Mouse (Mus musculus): ENCODE data around the gene Elmod3.
A peak's percentile ranks its signal among the peaks of the same experiment; 100 is the strongest.

The Elmod3 gene

DNA sequence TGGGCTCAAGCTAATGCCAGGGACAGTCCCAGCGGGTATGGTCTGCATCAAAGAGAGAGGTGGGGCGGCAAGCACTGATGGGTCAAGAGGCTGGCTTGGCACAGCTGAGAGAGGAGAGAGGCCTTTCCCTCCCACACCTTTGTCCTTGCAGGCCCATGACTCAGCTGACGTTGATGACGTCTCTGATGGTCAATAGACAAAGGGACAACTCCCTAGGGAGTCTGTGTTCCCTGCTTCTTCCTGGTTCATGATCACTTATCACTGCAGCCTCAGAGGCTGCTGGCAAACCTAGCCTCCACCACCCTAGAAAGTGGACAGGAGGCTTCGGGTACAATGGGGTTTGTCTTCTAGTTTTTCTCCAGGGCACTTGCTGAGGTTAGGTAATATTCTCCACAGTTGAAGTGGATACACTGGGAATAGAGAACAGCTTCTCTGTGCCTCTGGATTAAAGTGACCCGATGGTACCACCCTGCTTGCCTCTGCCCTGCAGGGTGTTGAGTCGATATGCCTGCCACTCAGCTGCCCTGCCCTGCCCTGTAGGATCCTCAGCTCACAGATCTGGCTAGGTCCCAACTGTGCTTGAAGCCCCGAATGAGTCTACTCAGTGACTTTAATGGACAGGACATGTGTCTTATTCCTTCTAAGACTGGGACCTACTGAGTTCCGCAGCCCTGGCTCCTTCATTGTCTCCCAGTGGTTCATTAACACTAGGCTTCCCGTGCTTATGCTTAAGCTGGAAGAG, 69.6 kb downstream of the Elmod3 start:
- no peak for DNase-seq

DNA sequence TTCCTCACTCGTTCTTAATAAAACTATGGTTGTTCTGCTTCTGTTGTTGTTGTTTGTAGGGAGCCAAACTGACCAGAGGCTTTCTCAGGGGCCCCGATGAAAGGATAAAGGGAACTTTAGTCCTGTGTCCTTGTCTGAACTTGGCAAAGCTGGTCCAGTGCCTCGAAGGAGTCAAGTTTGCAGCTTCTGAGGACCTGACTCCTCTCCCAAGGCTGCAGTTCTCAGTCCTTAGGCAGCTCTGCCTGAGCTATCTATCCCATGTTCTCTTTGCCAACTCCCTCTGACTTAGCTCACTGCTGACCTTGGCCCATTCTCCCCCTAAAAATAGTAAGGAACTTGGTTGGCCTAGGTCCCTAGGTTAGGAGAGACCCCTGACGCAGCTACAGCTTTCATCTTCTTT, 71.1 kb downstream of the Elmod3 start:
- no peak for DNase-seq

DNA sequence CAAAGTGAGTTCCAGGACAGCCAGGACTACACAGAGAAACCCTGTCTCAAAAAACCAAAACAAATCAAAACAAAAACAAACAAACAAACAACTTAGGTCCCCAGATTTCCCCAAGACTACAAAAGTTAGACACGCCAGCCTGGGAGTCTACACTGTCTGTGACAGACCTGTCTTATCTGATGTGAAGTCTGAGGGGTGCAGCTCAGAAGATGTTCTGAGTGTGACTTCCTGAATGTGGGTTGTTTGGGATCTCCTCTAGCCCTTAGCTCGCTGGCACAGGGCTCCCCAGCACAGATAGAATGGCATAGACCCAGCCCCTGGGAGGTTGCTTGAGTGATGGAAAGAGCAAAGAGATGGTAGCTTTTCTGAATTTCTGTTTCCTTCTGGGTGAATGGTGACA, 74.1 kb downstream of the Elmod3 start:
- no peak for DNase-seq

DNA sequence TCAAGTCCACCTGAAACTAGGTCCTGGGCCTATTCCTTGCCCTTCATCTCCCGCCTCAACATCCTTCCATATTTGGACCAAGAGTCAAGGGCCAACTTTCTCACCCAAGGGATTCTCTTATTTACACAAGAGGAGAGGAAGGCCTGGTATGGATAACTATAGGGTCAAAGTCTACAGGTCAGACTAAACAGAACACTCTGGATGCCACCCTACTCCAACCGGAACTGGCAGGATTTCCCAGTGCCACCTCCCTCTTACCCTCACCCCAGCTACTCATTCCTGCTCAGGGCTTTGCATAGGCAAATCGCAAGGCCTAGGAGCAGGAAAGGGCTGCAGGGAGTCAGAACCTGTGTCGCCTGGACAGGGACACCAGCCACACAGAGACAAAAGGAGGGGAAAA, 75.0 kb downstream of the Elmod3 start:
- DNase-seq: no peak

DNA sequence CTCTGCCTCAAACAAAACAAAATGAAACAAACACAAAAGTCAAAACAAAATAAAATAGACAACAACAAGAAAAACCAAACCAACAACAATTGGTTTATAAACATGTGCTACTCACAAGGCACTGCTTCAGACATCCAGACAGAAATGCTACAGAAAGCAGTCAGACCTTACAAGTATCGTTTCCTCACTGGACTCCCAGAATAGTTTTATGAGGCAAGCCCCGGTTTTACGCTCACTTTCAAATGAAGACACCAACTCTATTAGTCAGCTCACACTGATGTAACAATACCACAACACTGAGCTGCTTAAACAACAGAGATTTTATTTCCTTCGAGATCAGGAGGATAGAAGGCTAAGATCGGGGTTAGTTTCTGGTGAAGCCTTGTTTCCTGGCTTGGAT, 75.9 kb downstream of the Elmod3 start:
- DNase-seq: no peak

DNA sequence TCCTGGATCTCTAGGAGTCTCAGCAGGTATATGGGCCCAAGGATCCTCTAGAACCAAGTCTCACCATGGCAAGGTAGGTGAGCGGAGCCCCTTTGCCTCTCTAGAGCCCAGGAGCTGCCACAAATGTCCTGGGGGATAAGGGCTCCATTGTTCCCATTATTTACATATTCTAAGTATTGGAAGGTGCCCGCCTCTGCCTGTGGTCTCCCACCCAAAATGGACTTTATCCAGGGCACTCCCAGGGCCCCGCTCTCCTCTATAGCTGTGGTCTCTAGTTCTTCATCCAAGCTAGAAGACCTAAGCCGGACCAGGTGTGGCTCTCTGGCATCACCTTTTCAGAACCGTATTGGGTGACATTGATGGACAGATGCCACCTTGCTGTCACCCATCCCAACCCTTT, 76.6 kb downstream of the Elmod3 start, which contains the start of gene Sh2d6:
Gene Sh2d6 (minus strand): TSS at position 101 of the 400 bp plus-strand sequence.
- DNase-seq: no peak

DNA sequence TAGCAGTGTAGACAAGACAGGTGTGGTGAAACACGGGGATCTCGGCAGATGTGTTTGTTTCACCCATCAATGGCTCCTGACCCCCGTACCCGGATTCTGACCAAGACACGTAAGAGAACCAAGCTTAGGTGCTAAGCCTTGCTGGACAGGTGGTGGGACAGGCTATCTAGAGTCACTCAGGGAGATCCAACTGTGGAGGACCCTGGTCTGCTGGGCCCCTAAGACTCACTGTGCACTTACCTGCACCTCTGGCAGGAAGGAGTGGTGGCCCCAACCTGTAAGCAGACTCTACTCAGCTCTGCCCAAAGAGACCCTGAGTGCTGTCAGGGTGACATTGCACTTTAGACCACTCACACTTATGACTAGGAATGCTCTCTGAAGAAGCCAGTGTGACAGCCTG, 77.3 kb downstream of the Elmod3 start:
- no peak for DNase-seq

DNA sequence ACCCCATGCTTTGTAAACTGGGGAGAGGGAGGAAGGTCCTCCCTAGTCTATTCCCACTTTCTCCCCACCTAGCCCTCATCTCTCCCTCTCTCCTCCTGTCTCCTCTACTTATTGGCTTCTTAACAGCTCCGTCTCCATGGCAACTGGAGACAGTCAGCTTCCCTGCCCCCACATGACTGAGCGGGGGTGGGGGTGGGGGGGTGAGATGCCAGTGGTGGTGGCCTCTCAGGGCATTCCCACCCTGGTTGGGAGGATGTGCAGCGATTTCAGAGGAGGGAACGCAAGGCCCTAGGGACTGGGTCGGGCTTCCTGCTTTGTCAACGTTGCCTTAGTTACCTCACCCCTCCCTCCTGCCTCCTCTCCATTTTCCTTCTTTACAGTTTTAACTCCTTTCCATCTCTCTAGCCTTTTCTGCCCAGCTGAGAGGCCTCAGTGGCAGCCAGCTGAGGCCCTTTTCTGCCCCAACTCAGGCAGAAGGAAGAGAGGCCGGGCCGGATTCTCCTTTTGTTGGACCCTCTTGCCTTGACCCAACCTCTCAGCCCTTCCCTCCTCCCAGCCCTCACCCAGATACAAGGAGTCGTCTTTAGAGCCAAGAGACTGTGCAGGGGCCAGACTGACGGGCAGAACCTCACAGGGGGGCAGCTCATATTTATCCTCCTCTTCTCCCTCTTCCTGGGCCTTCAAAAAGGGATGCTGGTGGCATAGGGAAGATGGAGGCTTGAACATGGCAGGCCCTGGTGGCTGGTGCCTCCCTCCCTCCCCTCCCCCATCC, 78.1 kb downstream of the Elmod3 start:
- DNase-seq: peak; percentile 11

DNA sequence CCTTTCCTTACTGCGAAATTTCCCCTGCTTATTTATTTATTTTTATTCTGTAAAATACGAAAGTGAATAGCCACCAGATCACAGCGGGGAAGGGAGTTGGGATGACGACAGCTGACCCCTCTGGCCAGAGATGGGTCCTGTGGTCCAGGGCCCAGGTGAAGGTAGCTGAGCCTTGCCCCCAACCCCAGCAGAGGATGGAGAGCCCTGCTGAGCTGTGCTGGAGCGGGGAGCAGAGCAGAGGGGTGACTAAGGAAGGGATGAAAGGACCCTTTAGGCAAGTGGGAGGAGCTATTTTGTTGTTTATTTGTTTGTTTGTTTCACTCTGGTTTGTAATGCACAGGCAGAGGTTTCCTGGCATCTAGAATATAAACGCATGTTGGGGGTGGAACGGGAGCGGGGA, 78.9 kb downstream of the Elmod3 start:
- DNase-seq: no peak

DNA sequence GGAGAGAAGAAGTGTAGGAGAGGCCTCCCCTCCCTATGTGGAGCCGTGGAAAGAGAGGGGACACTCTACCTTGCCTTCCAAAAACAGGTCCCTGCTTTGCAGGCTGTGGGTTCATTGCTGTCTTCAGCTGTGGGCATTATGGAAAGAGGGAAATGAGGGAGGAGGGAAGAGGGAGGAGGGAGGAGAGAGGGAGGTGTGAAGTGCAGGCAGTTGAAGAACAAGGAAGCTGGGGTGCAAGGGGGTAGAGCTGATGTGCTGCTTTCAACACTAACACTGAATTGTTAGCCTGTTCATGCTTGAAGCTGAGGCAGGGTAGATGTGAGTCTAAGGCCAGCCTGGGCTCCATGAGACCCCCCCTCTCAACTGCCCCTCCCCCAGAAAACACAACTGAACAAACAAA, 79.4 kb downstream of the Elmod3 start:
- DNase-seq: no peak
